Mouse (Mus musculus): Measurements from ENCODE around the gene Jup.
"Not testable (repeated sequence)": the region's sequence is repeated elsewhere in the genome, so short reads cannot be mapped to it uniquely, and the experiment has no call there.

Gene Jup

GRCm38 (mm10) chr11:100389931-100390445 lies 7.6 kb downstream of the Jup start:
- no peak for DNase-seq (ENCODE audit: low spot score in 2 of 2)

- DNase-seq (ENCODE audit: low spot score in 2 of 2) = no peak
Measured at GRCm38 (mm10) chr11:100388588-100388987, 9.0 kb downstream of the Jup start.

- no peak for DNase-seq (ENCODE audit: low spot score in 2 of 2)
Measured at GRCm38 (mm10) chr11:100387589-100388375, 9.8 kb downstream of the Jup start.

GRCm38 (mm10) chr11:100387111-100387510 lies 10.5 kb downstream of the Jup start:
- DNase-seq (ENCODE audit: low spot score in 2 of 2) = no peak

GRCm38 (mm10) chr11:100386586-100386985 lies 11.0 kb downstream of the Jup start:
- DNase-seq (ENCODE audit: low spot score in 2 of 2) = no peak

GRCm38 (mm10) chr11:100385016-100385415 lies 12.5 kb downstream of the Jup start:
- DNase-seq (ENCODE audit: low spot score in 2 of 2) = no peak

GRCm38 (mm10) chr11:100382682-100383081 lies 14.9 kb downstream of the Jup start:
- no peak for DNase-seq (ENCODE audit: low spot score in 2 of 2)

- DNase-seq (ENCODE audit: low spot score in 2 of 2) = no peak
Measured at GRCm38 (mm10) chr11:100379311-100379710, 18.3 kb downstream of the Jup start.

GRCm38 (mm10) chr11:100378446-100378845 lies 19.1 kb downstream of the Jup start:
- DNase-seq (ENCODE audit: low spot score in 2 of 2) = no peak

- no peak for DNase-seq (ENCODE audit: low spot score in 2 of 2)
Measured at GRCm38 (mm10) chr11:100377989-100378388, 19.6 kb downstream of the Jup start.

- no peak for DNase-seq (ENCODE audit: low spot score in 2 of 2)
Measured at GRCm38 (mm10) chr11:100376746-100377389, 20.7 kb downstream of the Jup start.

- DNase-seq (ENCODE audit: low spot score in 2 of 2) = no peak
Measured at GRCm38 (mm10) chr11:100376005-100376404, 21.6 kb downstream of the Jup start.

- no peak for DNase-seq (ENCODE audit: low spot score in 2 of 2)
Measured at GRCm38 (mm10) chr11:100375127-100375526, 22.4 kb downstream of the Jup start.

GRCm38 (mm10) chr11:100371981-100372558 lies 25.5 kb downstream of the Jup start:
- DNase-seq (ENCODE audit: low spot score in 2 of 2) = no peak

- no peak for DNase-seq (ENCODE audit: low spot score in 2 of 2)
Measured at GRCm38 (mm10) chr11:100369822-100370221, 27.7 kb downstream of the Jup start.

GRCm38 (mm10) chr11:100369145-100369544 lies 28.4 kb downstream of the Jup start:
- DNase-seq (ENCODE audit: low spot score in 2 of 2) = no peak

- DNase-seq (ENCODE audit: low spot score in 2 of 2) = peak; percentile 40 to 71
Measured at GRCm38 (mm10) chr11:100362979-100363562, 34.5 kb downstream of the Jup start.

- DNase-seq (ENCODE audit: low spot score in 2 of 2) = peak; percentile 74 to 84
Measured at GRCm38 (mm10) chr11:100362209-100362978, 35.2 kb downstream of the Jup start.

GRCm38 (mm10) chr11:100361059-100361458 lies 36.5 kb downstream of the Jup start:
- DNase-seq (ENCODE audit: low spot score in 2 of 2) = not testable (repeated sequence)

- DNase-seq (ENCODE audit: low spot score in 2 of 2) = no peak
Measured at GRCm38 (mm10) chr11:100360175-100360574, 37.4 kb downstream of the Jup start.

- no peak for DNase-seq (ENCODE audit: low spot score in 2 of 2)
Measured at GRCm38 (mm10) chr11:100357408-100357807, 40.2 kb downstream of the Jup start.

Measured in spleen, postnatal 10 days (tissue).